Mouse (Mus musculus) adrenal gland, postnatal 36 days (tissue): ENCODE data around the gene Klk4. TPM values are rescaled to one million over a fixed set of nuclear protein-coding genes. Genes with fewer than 3 reads are reported as not detected.

Experiments
- DNase-seq, 2 experiments: peaks; one replicate each; pipeline ENCODE4 v3.0.0; 2021; ENCODE audit warnings: mixed read lengths in 1 of 2
- total RNA-seq, 2 experiments: library from RNA; stranded (reverse); gene quantifications; 2 replicates each; pipeline ENCODE4 v1.2.3; 2021

Gene Klk4
- total RNA-seq, 2 experiments from 2014 or later = not detected

- peak; percentile 71 to 81 for DNase-seq
Observed at GRCm38 (mm10) chr7:43919559-43920451, 38.8 kb downstream of the Klk4 start.

DNA sequence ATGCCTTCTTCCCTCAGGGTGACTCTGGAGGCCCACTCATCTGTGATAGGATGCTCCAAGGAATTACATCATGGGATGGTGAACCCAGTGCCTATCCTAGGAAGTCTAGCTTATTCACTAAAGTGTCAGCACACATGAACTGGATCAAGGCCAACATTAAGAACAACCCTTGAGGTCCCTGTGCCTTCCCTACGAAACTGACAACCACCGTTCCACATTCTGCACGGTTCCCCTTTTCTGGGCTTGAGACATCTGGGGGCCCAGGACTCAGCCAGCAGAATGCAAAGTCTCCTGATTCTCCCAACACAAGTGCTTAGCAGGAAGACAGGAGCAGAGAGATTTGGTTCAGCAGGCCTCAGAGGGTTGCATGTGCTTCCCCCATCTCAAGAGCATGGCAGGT, 39.6 kb downstream of the Klk4 start:
- DNase-seq = no peak

- no peak for DNase-seq
Observed at GRCm38 (mm10) chr7:43921087-43921486, 40.1 kb downstream of the Klk4 start.

GRCm38 (mm10) chr7:43921941-43922340, 41.0 kb downstream of the Klk4 start:
- no peak for DNase-seq

DNA sequence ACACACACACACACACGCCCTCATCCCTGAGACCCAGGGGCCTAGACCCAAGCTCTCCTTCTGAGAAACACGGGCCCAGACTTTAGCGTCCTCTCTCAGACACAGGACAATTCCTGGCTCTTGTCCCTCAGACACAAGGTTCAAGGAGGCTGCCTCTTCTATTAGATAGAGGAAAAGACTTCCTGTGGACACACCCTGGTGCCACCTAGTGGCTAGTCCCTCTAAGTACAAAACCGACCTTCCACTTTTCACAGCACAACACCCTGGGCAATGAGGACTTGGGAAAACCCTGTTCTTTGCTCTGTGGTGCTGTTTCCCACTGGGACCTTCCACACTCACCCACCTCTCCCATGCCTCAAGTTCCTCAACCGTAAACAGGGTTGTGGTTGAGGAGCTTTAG, 45.0 kb downstream of the Klk4 start:
- DNase-seq = peak; percentile 9 to 20

DNA sequence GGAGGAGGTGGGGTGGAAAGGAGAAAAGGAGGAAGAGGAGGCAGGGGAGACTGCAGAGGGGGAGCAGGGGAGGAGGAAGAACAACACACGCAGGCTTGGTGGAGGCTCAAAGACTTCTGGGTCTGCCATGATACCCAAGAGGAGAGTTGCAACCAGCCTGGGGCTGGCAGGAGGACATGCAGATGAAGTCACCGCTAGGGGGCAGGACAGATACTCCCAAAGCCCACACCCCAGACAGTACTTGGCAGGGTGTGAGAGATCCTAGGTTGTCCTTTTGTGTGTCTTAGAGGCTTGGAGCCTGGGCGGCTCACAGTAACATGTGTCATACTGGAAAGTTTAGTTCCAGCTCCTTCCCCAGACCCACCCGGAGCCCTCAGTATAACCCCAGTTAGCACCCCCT, 47.6 kb downstream of the Klk4 start:
- DNase-seq = peak; percentile 18 to 29

DNA sequence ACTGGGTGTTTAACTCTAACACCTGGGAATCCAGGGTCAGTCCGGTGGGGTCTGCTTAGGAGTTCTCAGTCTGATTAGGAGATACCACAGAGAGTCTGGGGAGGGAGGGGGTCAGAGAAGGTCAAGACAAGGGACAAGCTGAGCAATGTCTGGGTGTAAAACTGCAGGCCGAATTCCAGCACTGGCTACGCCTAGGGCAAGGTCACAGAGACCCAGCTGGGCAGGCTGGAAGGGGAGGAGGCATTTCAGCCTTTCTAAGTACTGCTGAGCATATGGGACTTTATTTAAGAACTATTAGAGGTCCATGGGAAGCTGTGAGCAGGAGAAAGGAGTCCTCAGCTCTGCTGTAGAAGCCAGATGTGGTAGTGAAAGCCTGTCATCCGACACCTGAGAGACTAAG, 51.4 kb downstream of the Klk4 start:
- no peak for DNase-seq

- no peak for DNase-seq
Observed at GRCm38 (mm10) chr7:43933440-43933839, 52.5 kb downstream of the Klk4 start, which contains the start of gene Klk15. TSS of gene Klk15 (plus strand) at chr7:43933740.

DNA sequence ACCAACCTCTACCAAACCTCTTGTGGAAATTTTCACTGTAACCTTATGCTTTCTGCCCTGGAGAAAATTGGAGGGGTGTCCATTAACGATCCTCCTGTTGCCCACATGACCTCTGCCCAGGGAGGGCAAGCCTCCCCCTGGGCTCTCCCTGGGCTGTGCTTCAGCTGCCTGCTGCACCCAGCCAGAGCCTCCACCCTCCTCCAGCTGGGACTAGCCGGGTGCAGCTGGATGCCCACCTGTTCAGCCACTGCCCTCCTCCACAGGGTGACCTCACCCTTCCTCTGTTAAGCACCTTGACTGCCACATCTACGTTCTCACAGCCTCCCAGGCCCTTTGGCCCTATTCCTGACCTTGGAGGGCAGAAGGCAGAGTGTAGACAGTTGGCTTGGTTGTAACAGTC, 53.8 kb downstream of the Klk4 start:
- no peak for DNase-seq

Other genes starting within 250 kb of the Klk4 start
- not detected for gene Ceacam18, start 246.5 kb upstream of the Klk4 start, total RNA-seq
- gene Siglece, start 221.0 kb upstream of the Klk4 start, total RNA-seq = 1 to 10 TPM; 2.4 to 3.6 TPM
- gene Ctu1, start 209.1 kb upstream of the Klk4 start, total RNA-seq = 10 to 100 TPM; 11.2 to 14.6 TPM
- gene Klk14, start 190.7 kb upstream of the Klk4 start, total RNA-seq = not detected
- not detected for gene Klk13, start 168.6 kb upstream of the Klk4 start, total RNA-seq
- not detected for gene Klk12, start 112.3 kb upstream of the Klk4 start, total RNA-seq
- not detected for gene Klk11, start 106.6 kb upstream of the Klk4 start, total RNA-seq
- under 1 TPM; 0.23 to 0.33 TPM for gene Klk10, start 100.1 kb upstream of the Klk4 start, total RNA-seq
- gene Klk9, start 89.3 kb upstream of the Klk4 start, total RNA-seq = not detected
- gene Klk8, start 83.6 kb upstream of the Klk4 start, total RNA-seq = 1 to 10 TPM; 1.1 to 2.3 TPM
- not detected for gene Klk7, start 69.9 kb upstream of the Klk4 start, total RNA-seq
- not detected for gene Klk6, start 56.7 kb upstream of the Klk4 start, total RNA-seq
- gene Klk5, start 39.2 kb upstream of the Klk4 start, total RNA-seq = not detected
- not detected for gene Klk15, start 52.6 kb downstream of the Klk4 start, total RNA-seq
- gene Klk1b8, start 69.5 kb downstream of the Klk4 start, total RNA-seq = not detected
- not detected for gene Klk1b1, start 85.6 kb downstream of the Klk4 start, total RNA-seq
- not detected for gene Klk1b9, start 94.9 kb downstream of the Klk4 start, total RNA-seq
- gene Klk1b11, start 114.7 kb downstream of the Klk4 start, total RNA-seq = not detected
- not detected for gene Klk1b26, start 131.0 kb downstream of the Klk4 start, total RNA-seq
- gene Klk1b27, start 171.1 kb downstream of the Klk4 start, total RNA-seq = not detected
- not detected for gene Klk1b21, start 221.2 kb downstream of the Klk4 start, total RNA-seq
- gene Klk1b22, start 231.5 kb downstream of the Klk4 start, total RNA-seq = not detected